Mouse (Mus musculus) liver, embryonic 14.5 days (tissue): ENCODE measurements around the gene Tle6. TPM values are rescaled to one million over a fixed set of nuclear protein-coding genes. Genes with fewer than 3 reads are reported as not detected.
"Not testable (repeated sequence)": the region's sequence is repeated elsewhere in the genome, so short reads cannot be mapped to it uniquely, and the experiment has no call there.

Experiments used
- ATAC-seq: fragments of 200-750 bp; cut with Nextera tagmentation; 2 replicates; pipeline ENCODE4 v1.8.0; 2017; ENCODE audit warnings: moderate number of reproducible peaks, mild to moderate bottlenecking, moderate library complexity; ENCODE audit not compliant: insufficient read depth
- DNase-seq, 3 experiments: peaks; one replicate each; pipeline ENCODE4 v3.0.0-alpha.2; 2012 to 2013; ENCODE audit warnings: low read depth in 3 of 3, low spot score in 3 of 3
- H3K27ac ChIP-seq: fragments of 300-500 bp; sonication (generic); 2 replicates; pipeline ENCODE4 v1.5.1; 2014; ENCODE audit warnings: moderate library complexity, mild to moderate bottlenecking, control low read depth, inconsistent platforms
- H3K27me3 ChIP-seq: fragments of 300-500 bp; sonication (generic); 2 replicates; pipeline ENCODE4 v1.6.1; 2014; ENCODE audit warnings: mild to moderate bottlenecking, low read length, moderate library complexity; ENCODE audit not compliant: control insufficient read depth, insufficient read depth
- H3K36me3 ChIP-seq: fragments of 300-500 bp; sonication (generic); replicated peaks from 2 replicates; pipeline ENCODE4 v1.6.1; 2014; ENCODE audit warnings: low read depth; ENCODE audit not compliant: control insufficient read depth, insufficient read depth
- H3K4me1 ChIP-seq, 2 experiments: fragments of 200-500 bp in 1 of 2; fragments of 300-500 bp in 1 of 2; sonication (generic) in 1 of 2; replicated peaks; 2 replicates each; pipeline ENCODE4 v1.6.1; 2012 to 2014; ENCODE audit warnings: antibody characterized with exemption in 1 of 2, inconsistent platforms in 1 of 2, low read length in 1 of 2; ENCODE audit not compliant: control insufficient read depth in 2 of 2, insufficient read depth in 2 of 2
- H3K4me2 ChIP-seq: fragments of 300-500 bp; sonication (generic); 2 replicates; pipeline ENCODE4 v1.6.1; 2014; ENCODE audit warnings: low read depth, mild to moderate bottlenecking, control low read depth, moderate library complexity
- H3K4me3 ChIP-seq, 2 experiments: fragments of 200-500 bp in 1 of 2; fragments of 300-500 bp in 1 of 2; sonication (generic) in 1 of 2; 2 replicates each; pipeline ENCODE4 v1.5.1; 2012 to 2014; ENCODE audit warnings: low read depth in 2 of 2, low read length in 2 of 2, mild to moderate bottlenecking in 2 of 2, control low read depth in 1 of 2, inconsistent platforms in 1 of 2, moderate library complexity in 1 of 2; ENCODE audit not compliant: insufficient read depth in 1 of 2
- H3K9ac ChIP-seq: fragments of 300-500 bp; sonication (generic); replicated peaks from 2 replicates; pipeline ENCODE4 v1.6.1; 2014; ENCODE audit warnings: mild to moderate bottlenecking, control low read depth, moderate library complexity
- H3K9me3 ChIP-seq: fragments of 300-500 bp; sonication (generic); 2 replicates; pipeline ENCODE4 v1.6.1; 2016; ENCODE audit warnings: low read length, mixed read lengths; ENCODE audit not compliant: control insufficient read depth
- CTCF ChIP-seq: IDR thresholded peaks from 2 replicates; pipeline ENCODE4 v1.5.1; 2016; ENCODE audit warnings: antibody characterized with exemption, low read depth, control low read depth
- EP300 ChIP-seq: IDR thresholded peaks from 2 replicates; pipeline ENCODE4 v1.6.1; 2016; ENCODE audit warnings: antibody characterized with exemption, low read depth
- WGBS: fragments of 180-500 bp; shearing (Covaris S2); extraction: QIAGEN DNeasy Blood & Tissue Kit; methylation state at CpG from one replicate; pipeline ENCODE4 v1.1.7; 2014; ENCODE audit not compliant: insufficient replicate concordance; 5-methylcytosine and 5-hydroxymethylcytosine counted together
- polyA plus RNA-seq, 2 experiments: library from polyadenylated mRNA; depleted of rRNA in 1 of 2; stranded (reverse) in 1 of 2; unstranded in 1 of 2; fragments of >200 nt; fragmentation: Nextera tagmentation in 1 of 2; extraction: Ambion mirVana in 1 of 2; gene quantifications; 2 replicates each; pipeline versions ENCODE4 v1.2.1 to v1.2.3; 2012 to 2014

Tle6 gene
- polyA plus RNA-seq (2012; rRNA removed) (4.5 and 4.8 TPM in 2 replicates), polyA plus RNA-seq (2014; fragmentation: Nextera tagmentation; extraction: Ambion mirVana) (5.6 and 5.8 TPM in 2 replicates)

- Histone ChIP-seq H3K4me2 (peak within 1 kb of the TSS; percentile 44), H3K36me3 (no peaks in the 10 kb centered on the region), H3K9ac (no peak within 1 kb of the TSS), H3K27ac (no peak within 1 kb of the TSS), H3K9me3 (no peaks in the 10 kb centered on the region), H3K27me3 (peaks cover 10% of the 10 kb centered on the region), H3K4me1 (peaks cover 25 to 54% of the 10 kb centered on the region in 2 experiments), H3K4me3 (peak within 1 kb of the TSS; percentile 12 to 54)
- peak; percentile 86 to 88 (median 87) for DNase-seq
- TF ChIP-seq EP300 (no peak), CTCF (no peak)
- under 1% methylated on average over 28 of the region's 28 CpGs for WGBS
- peak; percentile 85 for ATAC-seq
These were observed at the start of gene Tle6 for GRCm38 (mm10) chr10:81600738-81601203. TSS of gene Tle6 (minus strand) at chr10:81601073.

- DNase-seq (peak; percentile 83 to 89 (median 87)), ATAC-seq (peak; percentile 94)
- Histone ChIP-seq H3K4me2 (peak within 1 kb of the TSS; percentile 74), H3K4me3 (peak within 1 kb of the TSS; percentile 62 to 81), H3K4me1 (peaks cover 0 to 11% of the 10 kb centered on the region in 2 experiments; a peak in 3 of 4 replicates), H3K9ac (peak within 1 kb of the TSS; percentile 76)
- not testable (repeated sequence) for H3K27me3 ChIP-seq, H3K27ac ChIP-seq, H3K9me3 ChIP-seq, H3K36me3 ChIP-seq
- WGBS: 2% methylated on average over 34 of the region's 52 CpGs
These were observed 48.2 kb upstream of the Tle6 start, which contains the start of gene Gm10778 for GRCm38 (mm10) chr10:81648803-81649775. TSS of gene Gm10778 (plus strand) at chr10:81649059.

- no peak overlapping the region for H3K27ac ChIP-seq
- H3K36me3 ChIP-seq: no peaks in the 10 kb centered on the region
- H3K4me1 ChIP-seq: peaks cover 0 to 22% of the 10 kb centered on the region in 2 experiments
- 74% methylated on average over 7 of the region's 7 CpGs for whole genome bisulfite sequencing
- no peak for ATAC-seq
- no peak for TF ChIP-seq EP300
- no peak for TF ChIP-seq CTCF
- H3K9me3 ChIP-seq: no peaks in the 10 kb centered on the region
- DNase-seq: no peak
- no peak overlapping the region for H3K9ac ChIP-seq
- no peak overlapping the region for H3K4me3 ChIP-seq
- H3K27me3 ChIP-seq: no peaks in the 10 kb centered on the region
- H3K4me2 ChIP-seq: no peak overlapping the region
These were observed 45.2 kb upstream of the Tle6 start for GRCm38 (mm10) chr10:81646015-81646555.

- Histone ChIP-seq H3K4me1 (peaks cover 0 to 19% of the 10 kb centered on the region in 2 experiments), H3K27me3 (no peaks in the 10 kb centered on the region), H3K4me3 (no peak overlapping the region), H3K9ac (no peak overlapping the region), H3K9me3 (no peaks in the 10 kb centered on the region), H3K27ac (no peak overlapping the region), H3K4me2 (no peak overlapping the region), H3K36me3 (no peaks in the 10 kb centered on the region)
- DNase-seq (no peak), ATAC-seq (no peak)
- 74% methylated on average over 4 of the region's 4 CpGs for WGBS
- no peak for TF ChIP-seq CTCF
- no peak for TF ChIP-seq EP300
These were observed 44.5 kb upstream of the Tle6 start for GRCm38 (mm10) chr10:81645391-81645790.

- H3K27me3 ChIP-seq: no peaks in the 10 kb centered on the region
- H3K36me3 ChIP-seq: no peaks in the 10 kb centered on the region
- ATAC-seq (no peak), DNase-seq (no peak)
- H3K4me3 ChIP-seq: no peak overlapping the region
- no peak overlapping the region for H3K9ac ChIP-seq
- H3K9me3 ChIP-seq: no peaks in the 10 kb centered on the region
- H3K27ac ChIP-seq: no peak overlapping the region
- H3K4me2 ChIP-seq: no peak overlapping the region
- peaks cover 0 to 17% of the 10 kb centered on the region in 2 experiments; a peak in 3 of 4 replicates for H3K4me1 ChIP-seq
- 80% methylated on average over 18 of the region's 18 CpGs for WGBS
- TF ChIP-seq EP300 (no peak), CTCF (no peak)
These were observed 43.8 kb upstream of the Tle6 start for GRCm38 (mm10) chr10:81644716-81645115.
